Comparison of ENCODE assay signal across 17 mouse cellular contexts in genomic region chr15:67987941-67988340, GRCm38 (mm10).
"Had no signal": no experiment of that assay in that cellular context is flagged by ENCODE, and none has a peak within 500 bp of the region (broad histone marks: within the 10 kb centered on the region; RNA-seq: fewer than 3 reads in every experiment).

No protein-coding gene starts in this region.

- ATAC-seq: liver, embryonic 12.5 days; liver, postnatal 0 days; lung, postnatal 0 days; midbrain, embryonic 13.5 days; midbrain, embryonic 15.5 days; midbrain, embryonic 16.5 days had no signal

- DNase-seq: left cerebral cortex, postnatal 4 days; liver; liver, embryonic 13.5 days; liver, postnatal 0 days; lung, adult 18-20 months; lung, adult 2 months; lung, embryonic 14.5 days; lung, postnatal 10 days; lung, postnatal 14 days; lung, postnatal 36 days; lung, postnatal 4 days; midbrain, embryonic 14.5 days had no signal
